Mouse (Mus musculus) gastrocnemius, adult 2 months (tissue): Measurements from ENCODE around the gene Ccdc63. TPM values are rescaled to one million over a fixed set of nuclear protein-coding genes. Genes with fewer than 3 reads are reported as not detected.

Experiments used
- DNase-seq: peaks from one replicate; pipeline ENCODE4 v3.0.0; 2022
- H3K27ac ChIP-seq: fragments of 200-600 bp; 2 replicates; pipeline ENCODE4 v1.8.1; 2022; ENCODE audit warnings: mild to moderate bottlenecking
- H3K4me3 ChIP-seq: fragments of 200-600 bp; 2 replicates; pipeline ENCODE4 v1.8.1; 2022; ENCODE audit warnings: mild to moderate bottlenecking, moderate library complexity
- CTCF ChIP-seq: fragments of 200-600 bp; IDR thresholded peaks from 2 replicates; pipeline ENCODE4 v1.8.1; 2022; ENCODE audit warnings: antibody characterized with exemption, mild to moderate bottlenecking, moderate library complexity
- intact Hi-C: fragments of 180-260 bp; cut with DNase I; formaldehyde crosslinking; loops from one replicate; pipeline ENCODE4 v1.15.1; 2025
- total RNA-seq, 2 experiments: library from RNA; stranded (reverse); gene quantifications; 2 replicates each; pipeline ENCODE4 v1.2.3; 2021

Ccdc63 gene
- total RNA-seq, 2 experiments from 2014 or later = not detected

- no peak overlapping the region for H3K27ac ChIP-seq
- H3K4me3 ChIP-seq = no peak overlapping the region
- intact Hi-C loops = no loop called here
- no peak for DNase-seq
- TF ChIP-seq CTCF = no peak
Observed at GRCm38 (mm10) chr5:122068563-122068962, 72.1 kb downstream of the Ccdc63 start.

- intact Hi-C loops = no loop called here
- no peak for DNase-seq
- no peak overlapping the region for H3K4me3 ChIP-seq
- H3K27ac ChIP-seq = no peak overlapping the region
- no peak for TF ChIP-seq CTCF
Observed at GRCm38 (mm10) chr5:122063204-122063933, 77.3 kb downstream of the Ccdc63 start.

GRCm38 (mm10) chr5:122062479-122062878 is 78.1 kb downstream of the Ccdc63 start:
- Histone ChIP-seq H3K4me3 (no peak overlapping the region), H3K27ac (no peak overlapping the region)
- DNase-seq = no peak
- no peak for TF ChIP-seq CTCF
- intact Hi-C loops = no loop called here

- TF ChIP-seq CTCF = no peak
- Histone ChIP-seq H3K27ac (peak overlapping the region; percentile 16; the same call in 1 of the 2 replicates), H3K4me3 (no peak overlapping the region)
- intact Hi-C loops = no loop called here
- no peak for DNase-seq
Observed at GRCm38 (mm10) chr5:122060767-122061333, 79.8 kb downstream of the Ccdc63 start.

- DNase-seq = peak; percentile 81
- TF ChIP-seq CTCF = peak; percentile 72
- peak overlapping the region; percentile 67 for H3K27ac ChIP-seq
- H3K4me3 ChIP-seq = peak overlapping the region; percentile 66
- intact Hi-C loops = loop anchor here (1.0 to 5.0 kb wide), 3 partner anchors 117 to 187 kb away; no protein-coding TSS in a partner anchor
Observed at GRCm38 (mm10) chr5:122059060-122060017, 81.3 kb downstream of the Ccdc63 start.

Other genes with a start within 250 kb of the Ccdc63 start
- 1 to 10 TPM; 3.9 to 6.0 TPM for gene Cux2, start 90.7 kb downstream of the Ccdc63 start, total RNA-seq
- 1,000 to 10,000 TPM in 1 of 2 experiments, 100 to 1,000 TPM in 1; 776 to 2,566 TPM for gene Myl2, start 39.9 kb downstream of the Ccdc63 start, total RNA-seq
- 100 to 1,000 TPM; 154 to 155 TPM for gene Ppp1cc, start 17.5 kb upstream of the Ccdc63 start, total RNA-seq
- under 1 TPM; 0.28 to 0.61 TPM for gene Hvcn1, start 66.0 kb upstream of the Ccdc63 start, total RNA-seq
- 1 to 10 TPM; 1.8 to 2.0 TPM for gene Tctn1, start 123.6 kb upstream of the Ccdc63 start, total RNA-seq
- gene Pptc7, start 143.5 kb upstream of the Ccdc63 start, total RNA-seq = 100 to 1,000 TPM; 103 to 115 TPM
- gene Rad9b, start 213.4 kb upstream of the Ccdc63 start, total RNA-seq = under 1 TPM; 0.38 to 0.45 TPM
- gene Vps29, start 213.5 kb upstream of the Ccdc63 start, total RNA-seq = 10 to 100 TPM; 35.0 to 46.0 TPM
- 10 to 100 TPM; 22.1 to 28.5 TPM for gene Gpn3, start 231.1 kb upstream of the Ccdc63 start, total RNA-seq
- gene Fam216a, start 231.5 kb upstream of the Ccdc63 start, total RNA-seq = 1 to 10 TPM; 4.9 to 5.5 TPM